Mouse (Mus musculus) inflammation-experienced regulatory T-cells, adult 16 weeks (primary cell): Measurements from ENCODE around the gene Gm8257. TPM values are rescaled to one million over a fixed set of nuclear protein-coding genes. Genes with fewer than 3 reads are reported as not detected.

Experiments
- polyA plus RNA-seq: library from polyadenylated mRNA; unstranded; fragments of 100-300 nt; shearing (Covaris generic); gene quantifications from one replicate; pipeline ENCODE4 v1.2.1, GENCODE M21; 2017

Gene Gm8257
- polyA plus RNA-seq: not detected

GRCm38 (mm10) chr14:44706356-44706755, at the start of gene Gm8257:
TSS of gene Gm8257 (minus strand) at chr14:44706456.

GRCm38 (mm10) chr14:44750240-44750639, 44.0 kb upstream of the Gm8257 start, which contains the start of gene Gm8267:
TSS of gene Gm8267 (minus strand) at chr14:44750340.

GRCm38 (mm10) chr14:44627737-44628136, 78.5 kb downstream of the Gm8257 start, which contains the start of gene Gm5624:
TSS of gene Gm5624 (minus strand) at chr14:44627938.

Other genes with a start within 250 kb of the Gm8257 start
- not detected for gene BC061237, start 214.0 kb downstream of the Gm8257 start, polyA plus RNA-seq
- not detected for gene Gm17093, start 188.2 kb downstream of the Gm8257 start, polyA plus RNA-seq
- gene Gm8247, start 123.3 kb downstream of the Gm8257 start, polyA plus RNA-seq: not detected
- gene Gm5624, start 78.5 kb downstream of the Gm8257 start, polyA plus RNA-seq: not detected
- gene Gm8267, start 43.9 kb upstream of the Gm8257 start, polyA plus RNA-seq: not detected
- gene Ptgdr, start 152.9 kb upstream of the Gm8257 start, polyA plus RNA-seq: not detected